Mouse (Mus musculus) gastrocnemius, postnatal 4 days (tissue): ENCODE measurements around the gene Keap1. TPM values are rescaled to one million over a fixed set of nuclear protein-coding genes. Genes with fewer than 3 reads are reported as not detected.
"Not testable (repeated sequence)": the region's sequence is repeated elsewhere in the genome, so short reads cannot be mapped to it uniquely, and the experiment has no call there.

Experiments
- DNase-seq, 2 experiments: peaks; one replicate each; pipeline ENCODE4 v3.0.0; 2021 to 2022; ENCODE audit warnings: low spot score in 2 of 2, mixed read lengths in 2 of 2
- total RNA-seq, 2 experiments: library from RNA; stranded (reverse); gene quantifications; 2 replicates each; pipeline ENCODE4 v1.2.3; 2021

The Keap1 gene
- total RNA-seq, 2 experiments from 2014 or later, result 52.2 to 55.0 TPM

GRCm38 (mm10) chr9:21204156-21204527, 35.0 kb downstream of the Keap1 start:
- no peak for DNase-seq

- DNase-seq, result no peak
These were observed 40.2 kb downstream of the Keap1 start for GRCm38 (mm10) chr9:21198960-21199359.

- no peak for DNase-seq
These were observed 41.2 kb downstream of the Keap1 start for GRCm38 (mm10) chr9:21197981-21198380.

- DNase-seq, result no peak
These were observed 42.4 kb downstream of the Keap1 start for GRCm38 (mm10) chr9:21196521-21197433.

GRCm38 (mm10) chr9:21195736-21196505, 43.2 kb downstream of the Keap1 start:
- not testable (repeated sequence) for DNase-seq

- DNase-seq, result no peak
These were observed 44.2 kb downstream of the Keap1 start for GRCm38 (mm10) chr9:21194787-21195493.

- no peak for DNase-seq
These were observed 45.4 kb downstream of the Keap1 start for GRCm38 (mm10) chr9:21193786-21194185.

GRCm38 (mm10) chr9:21190670-21191069, 48.5 kb downstream of the Keap1 start:
- DNase-seq, result no peak

- no peak for DNase-seq
These were observed 49.3 kb downstream of the Keap1 start for GRCm38 (mm10) chr9:21189905-21190304.

GRCm38 (mm10) chr9:21185436-21185835, 53.7 kb downstream of the Keap1 start:
- no peak for DNase-seq

GRCm38 (mm10) chr9:21184733-21185132, 54.4 kb downstream of the Keap1 start:
- peak in 1 of 2 experiments; percentile 50 for DNase-seq

GRCm38 (mm10) chr9:21183905-21184413, 55.2 kb downstream of the Keap1 start:
- peak in 1 of 2 experiments; percentile 55 for DNase-seq

GRCm38 (mm10) chr9:21183421-21183820, 55.7 kb downstream of the Keap1 start:
- no peak for DNase-seq

- peak in 1 of 2 experiments; percentile 59 for DNase-seq
These were observed 57.5 kb downstream of the Keap1 start for GRCm38 (mm10) chr9:21181421-21182220.

GRCm38 (mm10) chr9:21180841-21181240, 58.3 kb downstream of the Keap1 start:
- no peak for DNase-seq

GRCm38 (mm10) chr9:21180402-21180801, 58.8 kb downstream of the Keap1 start:
- no peak for DNase-seq
